Mouse (Mus musculus): Measurements from ENCODE around the gene Cyp4f39. TPM values are rescaled to one million over a fixed set of nuclear protein-coding genes. Genes with fewer than 3 reads are reported as not detected.

The Cyp4f39 gene
- polyA plus RNA-seq (2012; fragmentation: generic; extraction: Trizol) = 0.07 TPM

GRCm38 (mm10) chr17:32452482-32452881 is at the start of gene Cyp4f39:
TSS of gene Cyp4f39 (plus strand) at chr17:32452723.
- H3K79me2 ChIP-seq (ENCODE audit: control insufficient read depth, insufficient read depth) = no peaks in the 10 kb centered on the region
- no peak for TF ChIP-seq E2F4 (IDR thresholded peaks at IDR 0.05; ENCODE audit: insufficient read depth)
- no peak within 1 kb of the TSS for H3K4me3 ChIP-seq
- H3ac ChIP-seq (ENCODE audit: control insufficient read depth, insufficient read length) = no peak within 1 kb of the TSS
- no peak within 1 kb of the TSS for H3K4me2 ChIP-seq (ENCODE audit: low read depth)
- H3K36me3 ChIP-seq (ENCODE audit: control insufficient read depth, insufficient read depth) = no peaks in the 10 kb centered on the region
- peaks cover 19% of the 10 kb centered on the region for H3K27me3 ChIP-seq (ENCODE audit: control insufficient read depth, insufficient read depth, insufficient read length)

- Histone ChIP-seq H3K27me3 (ENCODE audit: control insufficient read depth, insufficient read depth, insufficient read length) (peaks cover 13% of the 10 kb centered on the region), H3K4me3 (no peak overlapping the region), H3ac (ENCODE audit: control insufficient read depth, insufficient read length) (no peak overlapping the region), H3K4me2 (ENCODE audit: low read depth) (no peak overlapping the region), H3K36me3 (ENCODE audit: control insufficient read depth, insufficient read depth) (no peaks in the 10 kb centered on the region), H3K79me2 (ENCODE audit: control insufficient read depth, insufficient read depth) (no peaks in the 10 kb centered on the region)
- TF ChIP-seq MAX (IDR thresholded peaks at IDR 0.05; ENCODE audit: low read depth) (no peak), SRF (IDR thresholded peaks at IDR 0.05; ENCODE audit: control insufficient read depth, insufficient read length, low read depth) (no peak), E2F4 (IDR thresholded peaks at IDR 0.05; ENCODE audit: insufficient read depth) (no peak), TCF3 (IDR thresholded peaks at IDR 0.05; ENCODE audit: insufficient read length, low read depth) (no peak), TCF12 (IDR thresholded peaks at IDR 0.05; ENCODE audit: insufficient read depth, poor library complexity, severe bottlenecking) (no peak), POLR2AphosphoS2 (IDR thresholded peaks at IDR 0.05; ENCODE audit: insufficient read length, low read depth) (no peak), CEBPB (IDR thresholded peaks at IDR 0.05; ENCODE audit: insufficient read depth, poor library complexity, severe bottlenecking) (no peak), MYOD1 (IDR thresholded peaks at IDR 0.05; ENCODE audit: control insufficient read depth in 1 of 3, insufficient read length in 2 of 3, low read depth in 2 of 3) (no peak), MYOG (IDR thresholded peaks at IDR 0.05; ENCODE audit: control insufficient read depth in 1 of 3, insufficient read depth in 1 of 3, insufficient read length in 2 of 3, low read depth in 2 of 3) (no peak), POLR2A (IDR thresholded peaks at IDR 0.05; ENCODE audit: insufficient read length, low read depth) (no peak), REST (IDR thresholded peaks at IDR 0.05; ENCODE audit: insufficient read depth, insufficient read length) (no peak), USF1 (IDR thresholded peaks at IDR 0.05; ENCODE audit: low read depth) (no peak)
Measured at GRCm38 (mm10) chr17:32402779-32403157, 49.8 kb upstream of the Cyp4f39 start.

- H3K4me2 ChIP-seq (ENCODE audit: low read depth) = no peak within 1 kb of the TSS
- no peak within 1 kb of the TSS for H3K4me3 ChIP-seq
Measured at GRCm38 (mm10) chr17:32403417-32403816, 49.1 kb upstream of the Cyp4f39 start, which contains the start of gene Rasal3. TSS of gene Rasal3 (minus strand) at chr17:32403583.

DNA sequence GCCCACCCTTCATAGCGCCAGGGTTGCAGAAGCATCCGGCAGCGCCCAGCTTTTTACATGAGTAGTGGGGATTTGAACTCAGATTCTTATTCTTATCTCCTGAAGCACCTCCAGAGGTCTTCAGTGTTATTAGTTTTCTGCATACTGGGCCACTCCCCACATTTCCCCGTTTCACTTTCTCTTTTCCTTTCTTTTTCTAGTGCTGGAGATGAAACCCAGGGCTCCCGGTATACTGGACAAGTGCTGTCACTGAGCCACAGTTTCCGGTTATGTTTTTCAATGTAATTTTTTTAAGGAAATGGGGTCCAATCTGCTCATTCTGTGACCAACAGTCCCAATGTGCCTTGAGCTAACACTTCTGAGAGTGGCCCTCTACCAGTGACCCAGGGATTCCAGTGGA is 40.6 kb upstream of the Cyp4f39 start:
- Histone ChIP-seq H3K4me2 (ENCODE audit: low read depth) (no peak overlapping the region), H3K79me2 (ENCODE audit: control insufficient read depth, insufficient read depth) (no peaks in the 10 kb centered on the region), H3K36me3 (ENCODE audit: control insufficient read depth, insufficient read depth) (no peaks in the 10 kb centered on the region), H3ac (ENCODE audit: control insufficient read depth, insufficient read length) (no peak overlapping the region), H3K27me3 (ENCODE audit: control insufficient read depth, insufficient read depth, insufficient read length) (peaks cover 24% of the 10 kb centered on the region), H3K4me3 (no peak overlapping the region)
- TF ChIP-seq MYOG (IDR thresholded peaks at IDR 0.05; ENCODE audit: control insufficient read depth in 1 of 3, insufficient read depth in 1 of 3, insufficient read length in 2 of 3, low read depth in 2 of 3) (no peak), TCF12 (IDR thresholded peaks at IDR 0.05; ENCODE audit: insufficient read depth, poor library complexity, severe bottlenecking) (no peak), POLR2AphosphoS2 (IDR thresholded peaks at IDR 0.05; ENCODE audit: insufficient read length, low read depth) (no peak), CEBPB (IDR thresholded peaks at IDR 0.05; ENCODE audit: insufficient read depth, poor library complexity, severe bottlenecking) (no peak), E2F4 (IDR thresholded peaks at IDR 0.05; ENCODE audit: insufficient read depth) (no peak), MYOD1 (IDR thresholded peaks at IDR 0.05; ENCODE audit: control insufficient read depth in 1 of 3, insufficient read length in 2 of 3, low read depth in 2 of 3) (no peak)

More at GRCm38 (mm10) chr17:32403417-32403816, 49.1 kb upstream of the Cyp4f39 start, which contains the start of gene Rasal3:
- TF ChIP-seq MYOG (IDR thresholded peaks at IDR 0.05; ENCODE audit: control insufficient read depth in 1 of 3, insufficient read depth in 1 of 3, insufficient read length in 2 of 3, low read depth in 2 of 3) = no peak
- TF ChIP-seq CEBPB (IDR thresholded peaks at IDR 0.05; ENCODE audit: insufficient read depth, poor library complexity, severe bottlenecking) = no peak
- TF ChIP-seq TCF12 (IDR thresholded peaks at IDR 0.05; ENCODE audit: insufficient read depth, poor library complexity, severe bottlenecking) = no peak
- no peak for TF ChIP-seq MYOD1 (IDR thresholded peaks at IDR 0.05; ENCODE audit: control insufficient read depth in 1 of 3, insufficient read length in 2 of 3, low read depth in 2 of 3)
- TF ChIP-seq SRF (IDR thresholded peaks at IDR 0.05; ENCODE audit: control insufficient read depth, insufficient read length, low read depth) = no peak
- no peak for TF ChIP-seq POLR2A (IDR thresholded peaks at IDR 0.05; ENCODE audit: insufficient read length, low read depth)
- no peak for TF ChIP-seq REST (IDR thresholded peaks at IDR 0.05; ENCODE audit: insufficient read depth, insufficient read length)
- TF ChIP-seq POLR2AphosphoS2 (IDR thresholded peaks at IDR 0.05; ENCODE audit: insufficient read length, low read depth) = no peak
- no peak for TF ChIP-seq USF1 (IDR thresholded peaks at IDR 0.05; ENCODE audit: low read depth)
- H3ac ChIP-seq (ENCODE audit: control insufficient read depth, insufficient read length) = no peak within 1 kb of the TSS
- peaks cover 9% of the 10 kb centered on the region for H3K27me3 ChIP-seq (ENCODE audit: control insufficient read depth, insufficient read depth, insufficient read length)
- H3K36me3 ChIP-seq (ENCODE audit: control insufficient read depth, insufficient read depth) = no peaks in the 10 kb centered on the region
- H3K79me2 ChIP-seq (ENCODE audit: control insufficient read depth, insufficient read depth) = no peaks in the 10 kb centered on the region

- Histone ChIP-seq H3K79me2 (ENCODE audit: control insufficient read depth, insufficient read depth) (no peaks in the 10 kb centered on the region), H3ac (ENCODE audit: control insufficient read depth, insufficient read length) (no peak overlapping the region), H3K4me2 (ENCODE audit: low read depth) (no peak overlapping the region), H3K36me3 (ENCODE audit: control insufficient read depth, insufficient read depth) (no peaks in the 10 kb centered on the region), H3K27me3 (ENCODE audit: control insufficient read depth, insufficient read depth, insufficient read length) (peaks cover 43% of the 10 kb centered on the region), H3K4me3 (no peak overlapping the region)
- no peak for TF ChIP-seq E2F4 (IDR thresholded peaks at IDR 0.05; ENCODE audit: insufficient read depth)
- no peak for TF ChIP-seq MYOD1 (IDR thresholded peaks at IDR 0.05; ENCODE audit: control insufficient read depth in 1 of 3, insufficient read length in 2 of 3, low read depth in 2 of 3)
- no peak for TF ChIP-seq REST (IDR thresholded peaks at IDR 0.05; ENCODE audit: insufficient read depth, insufficient read length)
- no peak for TF ChIP-seq MYOG (IDR thresholded peaks at IDR 0.05; ENCODE audit: control insufficient read depth in 1 of 3, insufficient read depth in 1 of 3, insufficient read length in 2 of 3, low read depth in 2 of 3)
- no peak for TF ChIP-seq POLR2AphosphoS2 (IDR thresholded peaks at IDR 0.05; ENCODE audit: insufficient read length, low read depth)
- no peak for TF ChIP-seq POLR2A (IDR thresholded peaks at IDR 0.05; ENCODE audit: insufficient read length, low read depth)
- TF ChIP-seq TCF3 (IDR thresholded peaks at IDR 0.05; ENCODE audit: insufficient read length, low read depth) = no peak
- TF ChIP-seq MAX (IDR thresholded peaks at IDR 0.05; ENCODE audit: low read depth) = no peak
- TF ChIP-seq CEBPB (IDR thresholded peaks at IDR 0.05; ENCODE audit: insufficient read depth, poor library complexity, severe bottlenecking) = no peak
- no peak for TF ChIP-seq SRF (IDR thresholded peaks at IDR 0.05; ENCODE audit: control insufficient read depth, insufficient read length, low read depth)
- no peak for TF ChIP-seq USF1 (IDR thresholded peaks at IDR 0.05; ENCODE audit: low read depth)
- no peak for TF ChIP-seq TCF12 (IDR thresholded peaks at IDR 0.05; ENCODE audit: insufficient read depth, poor library complexity, severe bottlenecking)
Measured at GRCm38 (mm10) chr17:32415417-32416020, 37.0 kb upstream of the Cyp4f39 start.
